Mouse (Mus musculus) MEL (cell line): ENCODE measurements around the gene Pdpn. TPM values are rescaled to one million over a fixed set of nuclear protein-coding genes. Genes with fewer than 3 reads are reported as not detected.

Experiments used
- DNase-seq: peaks from one replicate; pipeline ENCODE4 v3.0.0; 2011; ENCODE audit warnings: low read depth, low spot score
- H3K27ac ChIP-seq: 2 replicates; pipeline ENCODE4 v1.5.1; 2012; ENCODE audit warnings: low read depth, mild to moderate bottlenecking, control low read depth, low read length, moderate library complexity; ENCODE audit not compliant: control insufficient read depth
- H3K27me3 ChIP-seq, 2 experiments: fragments of 150-350 bp in 1 of 2; sonication (generic) in 1 of 2; 2 replicates each; pipeline ENCODE4 v1.6.1; 2012; ENCODE audit warnings: low read length in 2 of 2, mild to moderate bottlenecking in 2 of 2, improper control_type of control experiment in 1 of 2, moderate library complexity in 1 of 2; ENCODE audit not compliant: insufficient read depth in 2 of 2, control insufficient read depth in 1 of 2
- H3K36me3 ChIP-seq, 2 experiments: 2 replicates each; pipeline ENCODE4 v1.6.1; 2012 to 2014; ENCODE audit warnings: low read length in 2 of 2, improper control_type of control experiment in 1 of 2, inconsistent platforms in 1 of 2, mild to moderate bottlenecking in 1 of 2; ENCODE audit not compliant: insufficient read depth in 2 of 2, control insufficient read depth in 1 of 2
- H3K4me1 ChIP-seq, 2 experiments: fragments of 150-350 bp in 1 of 2; sonication (generic) in 1 of 2; 2 replicates each; pipeline ENCODE4 v1.6.1; 2012; ENCODE audit warnings: low read length in 2 of 2, improper control_type of control experiment in 1 of 2, mild to moderate bottlenecking in 1 of 2; ENCODE audit not compliant: insufficient read depth in 2 of 2, control insufficient read depth in 1 of 2
- H3K4me3 ChIP-seq, 2 experiments: fragments of 150-350 bp in 1 of 2; sonication (generic) in 1 of 2; 2 replicates each; pipeline ENCODE4 v1.5.1; 2012; ENCODE audit warnings: low read depth in 2 of 2, low read length in 2 of 2, mild to moderate bottlenecking in 2 of 2, moderate library complexity in 2 of 2, control low read depth in 1 of 2, improper control_type of control experiment in 1 of 2; ENCODE audit not compliant: control insufficient read depth in 1 of 2, insufficient read depth in 1 of 2
- H3K79me2 ChIP-seq: 2 replicates; pipeline ENCODE4 v1.6.1; 2012; ENCODE audit warnings: mild to moderate bottlenecking, low read length, moderate library complexity; ENCODE audit not compliant: control insufficient read depth, poor library complexity, insufficient read depth
- H3K9ac ChIP-seq: 2 replicates; pipeline ENCODE4 v1.6.1; 2012; ENCODE audit warnings: low read depth, mild to moderate bottlenecking, control low read depth, low read length, moderate library complexity; ENCODE audit not compliant: control insufficient read depth, poor library complexity, severe bottlenecking
- H3K9me3 ChIP-seq: fragments of 150-350 bp; sonication (generic); replicated peaks from 2 replicates; pipeline ENCODE4 v1.6.1; 2012; ENCODE audit warnings: mild to moderate bottlenecking, low read length, improper control_type of control experiment, moderate library complexity; ENCODE audit not compliant: insufficient read depth
- CHD2 ChIP-seq: IDR thresholded peaks from 2 replicates; pipeline ENCODE4 v1.6.1; 2011; ENCODE audit warnings: low read length, improper control_type of control experiment
- CTCF ChIP-seq, 3 experiments: IDR thresholded peaks in 2 of 3; conservative IDR thresholded peaks in 1 of 3; 2 replicates each; pipeline ENCODE4 v1.5.1; 2011 to 2012; ENCODE audit warnings: low read length in 3 of 3, low read depth in 2 of 3, mild to moderate bottlenecking in 2 of 3, improper control_type of control experiment in 1 of 3, inconsistent platforms in 1 of 3, mixed read lengths in 1 of 3, moderate library complexity in 1 of 3; ENCODE audit not compliant: control insufficient read depth in 1 of 3, insufficient read depth in 1 of 3, poor library complexity in 1 of 3, severe bottlenecking in 1 of 3
- E2F4 ChIP-seq: IDR thresholded peaks from 2 replicates; pipeline ENCODE4 v1.6.1; 2011; ENCODE audit warnings: low read depth, low read length, improper control_type of control experiment, borderline replicate concordance
- ELF1 ChIP-seq: IDR thresholded peaks from 2 replicates; pipeline ENCODE4 v1.6.1; 2014; ENCODE audit warnings: low read depth, mild to moderate bottlenecking, inconsistent platforms, low read length, improper control_type of control experiment, moderate library complexity
- GABPA ChIP-seq: IDR thresholded peaks from 2 replicates; pipeline ENCODE4 v1.6.1; 2012; ENCODE audit warnings: low read depth, mild to moderate bottlenecking, inconsistent platforms, low read length, improper control_type of control experiment, moderate library complexity
- GATA1 ChIP-seq: IDR thresholded peaks from 2 replicates; pipeline ENCODE4 v1.6.1; 2011; ENCODE audit warnings: low read depth, low read length, improper control_type of control experiment
- MAFK ChIP-seq: IDR thresholded peaks from 2 replicates; pipeline ENCODE4 v1.6.1; 2011; ENCODE audit warnings: low read depth, mild to moderate bottlenecking, low read length, improper control_type of control experiment, borderline replicate concordance
- MAX ChIP-seq: IDR thresholded peaks from 2 replicates; pipeline ENCODE4 v1.6.1; 2011; ENCODE audit warnings: low read length, improper control_type of control experiment
- MAZ ChIP-seq: IDR thresholded peaks from 2 replicates; pipeline ENCODE4 v1.6.1; 2012; ENCODE audit warnings: low read depth, mild to moderate bottlenecking, inconsistent platforms, low read length, improper control_type of control experiment
- MEF2A ChIP-seq: IDR thresholded peaks from 2 replicates; pipeline ENCODE4 v1.6.1; 2014; ENCODE audit warnings: low read depth, mild to moderate bottlenecking, inconsistent platforms, low read length, improper control_type of control experiment; ENCODE audit not compliant: poor library complexity, insufficient replicate concordance, severe bottlenecking; ENCODE audit errors: extremely low read depth
- MYC ChIP-seq: IDR thresholded peaks from 2 replicates; pipeline ENCODE4 v1.6.1; 2011; ENCODE audit warnings: low read depth, mild to moderate bottlenecking, low read length, improper control_type of control experiment, moderate library complexity
- POLR2A ChIP-seq, 2 experiments: IDR thresholded peaks; 2 replicates each; pipeline ENCODE4 v1.6.1; 2011 to 2012; ENCODE audit warnings: low read length in 2 of 2, mild to moderate bottlenecking in 2 of 2, control low read depth in 1 of 2, improper control_type of control experiment in 1 of 2, low read depth in 1 of 2, moderate library complexity in 1 of 2; ENCODE audit not compliant: control insufficient read depth in 1 of 2, insufficient read depth in 1 of 2, poor library complexity in 1 of 2
- POLR2AphosphoS2 ChIP-seq: IDR thresholded peaks from 2 replicates; pipeline ENCODE4 v1.6.1; 2011; ENCODE audit warnings: low read length, improper control_type of control experiment
- RAD21 ChIP-seq: IDR thresholded peaks from 2 replicates; pipeline ENCODE4 v1.6.1; 2011; ENCODE audit warnings: mild to moderate bottlenecking, low read depth, low read length, improper control_type of control experiment
- RCOR1 ChIP-seq: IDR thresholded peaks from 2 replicates; pipeline ENCODE4 v1.6.1; 2012; ENCODE audit warnings: low read depth, mild to moderate bottlenecking, inconsistent platforms, low read length, improper control_type of control experiment
- SMC3 ChIP-seq: IDR thresholded peaks from 2 replicates; pipeline ENCODE4 v1.6.1; 2011; ENCODE audit warnings: low read depth, low read length, improper control_type of control experiment
- TBP ChIP-seq: IDR thresholded peaks from 2 replicates; pipeline ENCODE4 v1.8.0; 2011; ENCODE audit warnings: low read depth, low read length, improper control_type of control experiment
- TCF12 ChIP-seq: IDR thresholded peaks from 2 replicates; pipeline ENCODE4 v1.6.1; 2014; ENCODE audit warnings: low read depth, mild to moderate bottlenecking, inconsistent platforms, low read length, improper control_type of control experiment, moderate library complexity
- USF1 ChIP-seq: IDR thresholded peaks from 2 replicates; pipeline ENCODE4 v1.6.1; 2014; ENCODE audit warnings: low read depth, mild to moderate bottlenecking, inconsistent platforms, low read length, improper control_type of control experiment, moderate library complexity
- ZKSCAN1 ChIP-seq: IDR thresholded peaks from 2 replicates; pipeline ENCODE4 v1.6.1; 2012; ENCODE audit warnings: low read depth, mild to moderate bottlenecking, inconsistent platforms, low read length, improper control_type of control experiment, moderate library complexity
- polyA plus RNA-seq, 2 experiments: library from polyadenylated mRNA; stranded (reverse) in 1 of 2; unstranded in 1 of 2; fragments of >175 nt in 1 of 2; fragments of >200 nt in 1 of 2; gene quantifications; 2 replicates each; pipeline versions ENCODE4 v1.2.1 to v1.2.4; 2012; ENCODE audit warnings: low replicate concordance in 2 of 2, low read depth in 1 of 2; ENCODE audit not compliant: insufficient read length in 2 of 2, insufficient read depth in 1 of 2, missing spikeins in 1 of 2
- total RNA-seq: library from RNA; depleted of rRNA; stranded (reverse); fragments of 300-350 nt; gene quantifications from 2 replicates; pipeline ENCODE4 v1.2.3, GENCODE M21; 2012

Gene Pdpn
- total and polyA plus RNA-seq, 3 experiments: not detected

GRCm38 (mm10) chr4:143278429-143278871 lies 20.9 kb downstream of the Pdpn start:
- no peaks in the 10 kb centered on the region for H3K36me3 ChIP-seq
- no peak overlapping the region for H3K4me3 ChIP-seq
- TF ChIP-seq E2F4 (no peak), CTCF (IDR thresholded peaks at IDR 0.05 in 2 of 3, conservative IDR thresholded peaks at IDR 0.05 in 1 of 3; ENCODE audit: control insufficient read depth in 1 of 3, insufficient read depth in 1 of 3, low read depth in 2 of 3, low read length in 3 of 3, poor library complexity in 1 of 3, severe bottlenecking in 1 of 3) (no peak), POLR2A (IDR thresholded peaks at IDR 0.05; ENCODE audit: control insufficient read depth in 1 of 2, insufficient read depth in 1 of 2, low read depth in 1 of 2, low read length in 2 of 2, poor library complexity in 1 of 2) (no peak), MYC (no peak), MEF2A (no peak), MAFK (no peak), ELF1 (no peak)
- no peak overlapping the region for H3K9ac ChIP-seq
- no peaks in the 10 kb centered on the region for H3K9me3 ChIP-seq
- H3K4me1 ChIP-seq: no peaks in the 10 kb centered on the region
- H3K27me3 ChIP-seq: no peaks in the 10 kb centered on the region
- no peak overlapping the region for H3K27ac ChIP-seq
- no peak for DNase-seq
- no peaks in the 10 kb centered on the region for H3K79me2 ChIP-seq

- no peaks in the 10 kb centered on the region for H3K79me2 ChIP-seq
- no peak for DNase-seq
- H3K27me3 ChIP-seq: no peaks in the 10 kb centered on the region
- H3K36me3 ChIP-seq: no peaks in the 10 kb centered on the region
- H3K27ac ChIP-seq: no peak overlapping the region
- no peaks in the 10 kb centered on the region for H3K4me1 ChIP-seq
- H3K9me3 ChIP-seq: no peaks in the 10 kb centered on the region
- no peak overlapping the region for H3K4me3 ChIP-seq
- H3K9ac ChIP-seq: no peak overlapping the region
- TF ChIP-seq TBP (no peak), USF1 (no peak), ZKSCAN1 (no peak), SMC3 (no peak), GABPA (no peak), MAZ (no peak), POLR2AphosphoS2 (no peak), RCOR1 (no peak), TCF12 (no peak), MAX (no peak), RAD21 (no peak), GATA1 (no peak), CHD2 (no peak)
Measured at GRCm38 (mm10) chr4:143277319-143277718, 22.0 kb downstream of the Pdpn start.
